Mouse (Mus musculus) left cerebral cortex, adult 18-20 months (tissue): Measurements from ENCODE around the gene Tbxa2r. TPM values are rescaled to one million over a fixed set of nuclear protein-coding genes. Genes with fewer than 3 reads are reported as not detected.
A peak's percentile ranks its signal among the peaks of the same experiment; 100 is the strongest.

ENCODE experiments used
- DNase-seq, 2 experiments: peaks; one replicate each; pipeline ENCODE4 v3.0.0; 2021 to 2022; ENCODE audit warnings: low spot score in 2 of 2, mixed read lengths in 1 of 2
- total RNA-seq, 2 experiments: library from RNA; stranded (reverse); gene quantifications; 2 replicates each; pipeline ENCODE4 v1.2.3; 2021

Tbxa2r gene
- total RNA-seq, 2 experiments from 2014 or later, result 1.1 to 1.5 TPM

DNA sequence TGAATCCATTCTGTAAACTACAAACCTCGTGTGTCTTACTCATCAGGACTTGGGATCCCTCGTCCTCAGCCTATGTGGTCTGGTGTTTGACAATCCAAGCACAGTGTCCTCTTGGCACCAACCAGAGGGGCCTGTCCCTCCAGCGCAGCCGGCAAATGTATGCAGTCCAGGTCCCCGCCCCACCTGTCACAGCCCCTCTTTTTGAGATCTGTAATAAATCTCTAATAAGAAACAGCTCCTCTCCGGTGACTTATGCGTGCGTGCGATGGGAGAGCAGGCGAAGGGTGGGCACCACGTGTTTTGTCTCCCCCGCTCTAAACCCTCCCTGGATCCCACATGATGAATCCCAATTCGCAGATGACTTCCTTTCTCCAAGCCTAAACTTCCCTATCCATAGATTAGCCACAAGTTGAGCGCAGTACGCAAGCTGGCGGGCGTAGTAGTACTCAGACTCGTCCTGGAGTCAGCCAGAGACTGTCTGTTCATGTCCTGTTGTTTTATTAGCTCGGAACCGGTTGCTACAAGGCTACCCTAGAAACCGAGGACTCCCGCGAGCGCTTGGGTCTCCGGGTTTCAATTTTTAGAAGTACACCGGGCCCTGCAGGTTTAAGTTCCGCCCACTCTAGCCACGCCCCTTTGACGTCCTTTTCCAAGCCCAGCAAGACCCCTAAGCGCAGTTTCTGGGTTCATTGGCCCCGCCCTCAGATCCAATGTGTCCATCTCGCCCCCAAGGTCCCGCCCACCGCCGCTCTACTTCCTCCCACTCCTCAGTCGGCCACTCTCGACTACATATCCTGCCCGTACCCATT is 8.6 kb upstream of the Tbxa2r start:
- DNase-seq, result peak in 1 of 2 experiments; percentile 85

DNA sequence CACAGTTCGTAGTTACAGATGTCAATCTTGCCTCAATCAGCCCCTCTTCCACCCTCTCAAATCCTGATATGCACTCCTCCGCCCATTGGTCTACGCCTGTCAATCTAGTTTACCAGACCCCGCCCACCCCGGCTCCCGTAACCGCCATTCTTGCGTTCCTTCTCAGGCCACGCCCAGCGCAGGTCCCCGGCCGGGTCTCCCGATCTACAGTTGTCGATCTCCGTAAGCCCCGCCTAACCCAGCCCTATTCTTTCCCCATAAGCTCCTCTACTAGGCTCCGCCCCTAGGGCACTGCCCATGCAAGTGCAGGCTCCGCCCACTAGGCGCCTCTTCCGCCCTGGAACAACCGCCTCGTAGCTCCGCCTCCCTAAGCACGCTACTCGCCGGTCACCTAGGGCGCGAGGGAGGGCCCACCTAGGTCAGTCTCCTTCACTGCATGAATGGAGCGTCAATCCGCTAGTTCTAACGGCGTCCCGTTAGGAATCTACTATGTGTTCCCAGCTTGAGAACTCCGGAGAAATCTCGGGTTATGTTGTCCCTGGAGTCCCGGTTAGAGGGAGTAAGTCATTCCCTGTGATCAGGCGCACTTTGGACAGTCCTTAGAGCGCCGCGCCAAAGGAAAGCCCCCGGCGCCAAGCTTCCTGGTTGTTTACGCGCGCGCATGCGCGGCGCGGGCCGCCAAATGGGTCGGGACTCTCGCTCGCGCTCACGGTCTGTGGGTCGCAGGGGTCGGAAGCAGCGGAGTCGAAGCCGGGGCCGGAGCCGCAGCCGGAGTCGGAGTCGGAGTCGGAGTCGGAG is 7.8 kb upstream of the Tbxa2r start, which contains the start of gene Cactin:
TSS of gene Cactin (plus strand) at position 554 of the 798 bp plus-strand sequence.
- DNase-seq, result peak; percentile 97 to 98

DNA sequence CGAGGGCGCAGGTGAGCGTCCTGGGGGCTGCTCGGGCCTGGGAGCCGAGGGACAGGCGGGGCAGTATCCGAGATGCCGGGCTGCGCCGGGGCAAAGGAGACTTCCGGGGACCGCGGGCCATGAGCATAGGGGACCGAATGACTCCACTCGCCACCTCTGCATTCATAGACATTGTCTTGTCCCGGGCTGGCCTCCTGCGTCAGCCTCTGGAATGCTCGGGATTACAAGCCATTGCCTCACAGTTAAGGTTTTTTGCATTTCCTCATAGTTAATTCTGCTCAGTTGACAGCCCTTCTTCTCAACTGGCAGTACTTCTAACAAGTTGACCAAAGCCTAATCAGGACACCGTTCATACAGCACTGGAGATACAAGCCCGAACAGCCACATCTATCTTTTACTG is 7.1 kb upstream of the Tbxa2r start:
- no peak for DNase-seq

DNA sequence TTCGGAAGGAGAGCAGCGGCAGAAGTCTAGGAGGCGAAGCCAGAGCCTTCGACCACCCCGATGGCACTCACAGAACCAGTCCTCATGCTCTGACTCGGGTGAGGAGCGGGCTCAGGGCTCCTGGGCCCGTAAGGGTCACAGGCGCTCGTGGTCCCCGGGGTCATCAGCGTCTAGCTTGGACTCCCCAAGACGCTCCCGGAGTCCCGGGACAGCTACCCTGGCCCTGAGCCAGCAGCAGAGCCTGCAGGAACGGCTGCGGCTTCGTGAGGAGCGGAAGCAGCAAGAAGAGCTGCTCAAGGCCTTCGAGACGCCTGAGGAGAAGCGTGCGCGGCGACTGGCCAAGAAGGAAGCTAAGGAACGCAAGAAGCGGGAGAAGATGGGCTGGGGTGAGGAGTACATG is 6.1 kb upstream of the Tbxa2r start:
- no peak for DNase-seq

DNA sequence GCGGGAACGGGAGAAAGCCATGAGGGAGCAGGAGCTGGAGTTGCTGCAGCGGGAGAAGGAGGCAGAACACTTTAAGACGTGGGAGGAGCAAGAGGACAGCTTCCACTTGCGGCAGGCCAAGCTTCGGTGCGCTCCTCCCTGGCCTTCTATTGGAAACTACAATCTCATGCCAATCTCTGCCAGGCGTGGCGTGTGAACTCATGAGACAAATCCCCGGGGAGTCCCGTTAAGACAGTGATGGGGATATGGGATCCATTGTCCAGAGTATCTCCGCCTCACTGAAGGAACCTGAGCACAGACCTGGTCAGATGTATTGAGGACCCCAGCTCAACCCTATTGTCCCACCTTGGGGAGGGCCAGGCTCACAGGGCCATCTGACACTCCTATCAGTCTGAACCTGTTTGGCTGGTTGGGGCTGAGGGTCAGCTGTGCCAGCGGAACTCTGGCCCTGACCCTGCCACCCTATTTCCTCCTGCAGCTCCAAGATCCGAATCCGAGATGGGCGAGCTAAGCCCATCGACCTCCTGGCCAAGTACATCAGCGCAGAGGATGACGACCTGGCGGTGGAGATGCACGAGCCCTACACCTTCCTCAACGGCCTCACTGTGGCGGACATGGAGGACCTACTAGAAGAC is 5.3 kb upstream of the Tbxa2r start:
- no peak for DNase-seq

DNA sequence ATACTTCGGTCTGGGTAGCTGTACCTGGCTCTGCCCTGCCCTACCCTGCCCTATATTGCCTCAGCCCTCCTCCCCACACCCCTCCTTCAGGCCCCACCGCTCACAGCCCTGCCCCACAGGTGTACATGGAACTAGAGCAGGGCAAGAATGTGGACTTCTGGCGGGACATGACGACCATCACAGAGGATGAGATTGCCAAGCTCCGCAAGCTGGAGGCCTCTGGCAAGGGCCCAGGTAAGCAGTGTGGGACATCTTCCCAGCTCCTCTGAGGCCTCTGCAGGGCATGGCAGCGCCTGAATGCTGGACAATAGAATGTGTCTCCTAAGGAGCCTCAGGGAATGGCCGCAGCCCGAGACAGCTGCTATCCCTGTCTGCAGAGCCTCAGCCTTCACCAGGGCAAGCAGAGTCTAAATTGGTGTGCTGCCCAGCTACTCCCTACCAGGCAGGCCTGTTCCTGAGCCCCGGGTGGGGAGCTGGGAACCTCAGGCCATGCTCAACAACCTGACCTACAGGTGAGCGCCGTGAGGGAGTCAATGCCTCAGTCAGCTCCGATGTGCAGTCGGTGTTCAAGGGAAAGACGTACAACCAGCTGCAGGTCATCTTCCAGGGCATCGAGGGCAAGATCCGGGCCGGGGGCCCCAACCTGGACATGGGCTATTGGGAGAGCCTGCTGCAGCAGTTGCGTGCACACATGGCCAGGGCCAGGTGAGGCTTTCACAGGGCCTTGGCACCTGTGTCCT is 4.6 kb upstream of the Tbxa2r start:
- DNase-seq, result no peak

DNA sequence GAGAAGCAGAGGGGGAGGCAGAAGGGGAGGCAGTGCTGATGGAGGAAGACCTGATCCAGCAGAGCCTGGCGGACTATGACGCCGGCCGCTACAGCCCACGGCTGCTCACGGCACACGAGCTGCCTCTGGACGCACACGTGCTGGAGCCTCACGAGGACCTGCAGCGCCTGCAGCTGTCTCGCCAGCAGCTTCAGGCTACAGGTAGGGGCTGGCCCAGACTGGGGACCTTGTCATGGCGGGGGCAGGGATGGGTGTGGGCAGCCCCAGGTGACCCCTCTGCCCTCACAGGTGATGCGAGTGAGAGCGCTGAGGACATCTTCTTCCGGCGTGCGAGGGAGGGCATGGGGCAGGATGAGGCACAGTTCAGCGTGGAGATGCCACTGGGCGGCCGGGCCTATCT is 3.4 kb upstream of the Tbxa2r start:
- DNase-seq, result no peak

DNA sequence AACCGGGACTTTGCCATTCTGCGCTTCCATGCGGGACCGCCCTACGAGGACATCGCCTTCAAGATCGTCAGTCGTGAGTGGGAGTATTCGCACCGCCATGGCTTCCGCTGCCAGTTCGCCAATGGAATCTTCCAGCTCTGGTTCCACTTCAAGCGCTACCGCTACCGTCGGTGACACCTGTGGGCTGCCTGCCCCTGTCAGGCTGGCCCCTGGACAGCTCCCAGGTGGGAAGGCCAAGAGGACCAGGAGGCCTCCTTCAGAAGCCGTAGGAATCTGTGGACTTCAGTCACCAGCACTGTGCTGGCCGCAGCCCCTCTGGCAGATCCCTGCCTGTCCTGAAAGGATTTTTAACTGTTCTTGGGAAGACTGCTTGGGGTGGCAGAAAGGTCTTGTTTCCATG is 2.8 kb upstream of the Tbxa2r start:
- DNase-seq, result no peak

DNA sequence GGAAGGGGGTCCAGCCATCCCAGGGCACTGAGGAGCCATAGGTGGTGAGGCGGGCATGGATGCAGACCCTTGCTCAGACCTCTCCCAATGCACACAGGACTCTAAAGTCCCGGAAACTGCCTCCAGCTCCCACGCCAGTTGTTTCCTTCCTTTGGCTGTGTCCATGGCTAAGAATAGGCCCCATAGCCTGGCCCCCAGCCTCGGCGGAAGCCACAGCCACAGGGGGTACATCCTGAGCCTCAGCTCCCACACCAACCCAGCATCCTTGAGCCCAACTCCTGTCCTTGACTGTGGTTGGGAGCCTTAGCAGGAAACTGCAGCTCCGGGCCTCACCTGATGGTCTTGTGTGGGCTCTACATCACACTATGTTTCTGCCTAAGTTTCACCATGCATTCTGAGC is 1.7 kb upstream of the Tbxa2r start:
- DNase-seq, result no peak

DNA sequence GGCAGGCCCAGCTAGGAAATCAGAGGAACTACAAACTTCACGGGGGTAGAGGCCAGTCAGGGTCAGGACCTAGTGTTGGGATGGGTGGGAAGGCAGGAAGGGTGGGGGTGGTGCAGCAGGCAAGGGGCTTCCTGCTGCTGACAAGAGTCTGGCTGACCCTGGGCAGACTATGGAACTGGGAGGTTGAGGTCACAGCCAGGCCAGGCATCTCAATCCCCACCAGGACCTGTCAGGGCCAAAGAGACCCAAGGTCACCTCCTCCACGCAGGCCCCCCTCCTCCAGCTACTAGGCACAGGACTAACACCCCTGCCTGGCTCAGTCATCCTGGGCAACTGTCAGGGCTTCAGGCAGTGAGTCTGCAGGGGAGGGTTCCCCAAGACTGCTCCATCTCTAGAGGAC is 572 bp upstream of the Tbxa2r start:
- no peak for DNase-seq

DNA sequence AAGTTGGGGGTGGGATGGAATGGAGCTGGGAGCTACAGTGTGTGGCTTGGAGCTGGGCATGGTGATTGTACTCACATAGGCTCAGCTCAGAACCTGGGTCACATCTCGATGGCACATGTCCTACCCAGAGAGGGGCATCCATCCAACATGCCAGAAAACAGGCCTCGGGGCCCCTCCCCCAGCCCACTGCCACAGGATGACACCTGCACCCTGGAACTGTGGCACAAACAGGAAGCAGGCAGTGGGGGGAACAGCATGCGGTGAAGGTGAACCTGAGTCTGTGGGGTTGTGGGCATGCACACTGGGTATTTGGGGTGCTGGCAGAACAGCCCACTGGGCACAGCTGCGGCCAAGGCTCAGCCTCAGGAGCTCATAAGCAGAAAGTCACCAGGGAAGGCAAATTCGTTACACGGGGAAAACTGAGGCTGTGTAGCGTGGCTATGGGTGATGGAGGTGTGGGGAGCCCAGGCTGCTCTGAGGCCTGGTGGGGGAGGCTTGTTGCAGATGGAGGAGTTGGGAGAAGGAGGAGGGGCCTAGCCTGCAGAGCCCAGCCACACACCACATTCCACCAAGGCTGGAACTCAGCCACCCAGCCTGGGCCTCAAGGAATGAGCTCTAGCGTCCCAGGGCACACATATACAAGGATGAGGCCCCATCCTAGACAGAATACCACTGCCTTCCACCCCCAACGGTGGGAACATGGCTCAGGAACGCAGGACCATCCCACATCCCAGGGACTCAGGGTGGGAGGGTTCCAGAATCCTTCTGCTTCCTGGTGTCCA is 854 bp downstream of the Tbxa2r start:
- DNase-seq, result no peak

DNA sequence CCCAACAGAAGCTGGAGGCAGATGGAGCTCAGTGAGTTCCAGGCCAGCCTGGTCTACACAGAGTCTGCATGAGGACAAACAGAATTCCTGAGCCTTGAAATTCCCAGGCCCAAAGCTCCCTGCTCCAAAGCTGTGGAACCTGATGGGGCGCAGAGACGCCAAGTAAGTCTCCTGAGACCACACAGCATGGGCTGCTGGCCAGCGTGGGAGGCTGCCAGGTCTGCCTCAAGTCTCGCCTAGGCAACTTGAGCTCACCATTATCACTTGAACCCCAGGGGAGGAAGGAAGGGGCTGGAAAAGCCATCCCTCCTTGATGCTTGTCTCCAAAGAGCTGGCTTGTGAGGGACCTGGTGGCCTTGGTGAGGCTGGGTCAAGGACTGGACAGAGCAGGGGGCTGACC is 1.5 kb downstream of the Tbxa2r start:
- DNase-seq, result no peak

DNA sequence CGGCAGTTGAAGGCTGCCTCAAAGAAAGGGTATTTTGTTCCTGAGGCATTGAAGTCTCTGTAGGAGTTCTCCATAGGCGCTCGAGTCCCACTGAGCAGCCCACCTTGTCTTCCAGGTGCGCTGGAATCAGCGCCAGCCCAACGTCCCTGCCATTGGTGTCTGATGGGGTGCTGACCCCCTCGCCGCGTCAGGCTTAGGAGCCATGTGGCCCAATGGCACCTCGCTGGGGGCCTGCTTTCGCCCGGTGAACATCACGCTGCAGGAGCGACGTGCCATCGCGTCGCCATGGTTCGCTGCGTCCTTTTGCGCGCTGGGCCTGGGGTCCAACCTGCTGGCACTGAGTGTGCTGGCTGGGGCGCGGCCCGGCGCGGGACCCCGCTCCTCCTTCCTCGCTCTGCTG is 3.7 kb downstream of the Tbxa2r start:
- DNase-seq, result no peak

DNA sequence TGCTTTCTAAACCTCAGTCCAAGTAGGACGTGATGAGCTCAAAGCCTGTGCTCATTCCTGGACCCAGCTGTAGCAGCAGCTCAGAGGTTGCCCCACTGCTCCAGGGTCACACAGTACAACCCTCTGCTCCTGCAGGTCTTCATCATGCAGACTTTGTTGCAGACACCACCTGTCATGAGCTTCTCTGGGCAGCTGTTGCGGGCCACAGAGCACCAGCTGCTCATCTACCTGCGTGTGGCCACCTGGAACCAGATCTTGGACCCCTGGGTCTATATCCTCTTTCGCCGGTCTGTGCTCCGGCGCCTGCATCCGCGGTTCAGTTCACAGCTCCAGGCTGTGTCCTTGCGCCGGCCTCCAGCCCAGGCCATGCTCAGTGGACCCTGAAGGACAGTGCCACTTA is 5.8 kb downstream of the Tbxa2r start:
- no peak for DNase-seq

DNA sequence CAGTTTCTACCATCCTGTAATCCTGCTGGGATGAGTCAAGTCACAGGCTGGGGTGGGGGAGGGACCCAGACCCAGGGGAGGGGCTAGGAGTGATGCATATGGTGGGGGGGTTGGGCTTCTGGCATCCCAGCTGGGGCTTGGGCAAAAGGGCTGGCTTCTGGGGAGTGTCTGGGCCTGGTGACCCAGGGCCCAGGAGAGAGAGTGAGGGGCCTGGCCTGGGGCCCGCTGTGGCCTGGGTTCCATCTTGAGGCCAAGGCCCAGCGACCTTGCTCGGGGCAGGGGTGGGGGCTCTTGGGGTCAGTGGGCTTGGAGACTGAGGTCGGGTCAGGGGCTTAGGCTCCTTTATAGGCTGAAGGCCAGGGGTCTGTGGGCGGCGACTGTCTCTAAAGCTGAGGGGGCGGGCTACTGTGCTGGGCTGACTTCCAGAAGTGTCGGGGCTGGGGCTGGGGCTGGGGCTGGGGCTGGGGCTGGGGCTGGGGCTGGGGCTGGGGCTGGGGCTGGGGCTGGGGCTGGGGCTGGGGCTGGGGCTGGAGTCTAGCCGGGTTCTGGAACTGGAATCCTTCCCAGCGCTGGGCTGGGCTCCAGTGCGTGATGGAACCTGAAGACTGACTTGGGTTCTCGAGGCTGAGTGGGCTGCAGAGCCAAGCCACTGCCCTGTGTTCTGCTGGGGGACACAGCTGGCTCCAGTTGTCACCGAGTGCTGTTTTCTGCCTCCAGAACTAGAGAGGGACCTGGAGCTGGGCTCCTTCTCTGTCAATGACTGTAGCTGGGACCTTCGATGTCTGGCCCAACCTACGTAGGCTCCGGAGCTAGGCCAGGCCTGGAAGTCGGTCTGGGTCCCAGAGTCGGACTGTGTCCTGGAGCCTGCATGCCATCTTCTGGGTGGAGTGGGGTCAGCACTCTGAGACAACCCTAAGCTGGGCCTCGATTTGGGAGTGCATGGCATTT is 7.1 kb downstream of the Tbxa2r start:
- no peak for DNase-seq

DNA sequence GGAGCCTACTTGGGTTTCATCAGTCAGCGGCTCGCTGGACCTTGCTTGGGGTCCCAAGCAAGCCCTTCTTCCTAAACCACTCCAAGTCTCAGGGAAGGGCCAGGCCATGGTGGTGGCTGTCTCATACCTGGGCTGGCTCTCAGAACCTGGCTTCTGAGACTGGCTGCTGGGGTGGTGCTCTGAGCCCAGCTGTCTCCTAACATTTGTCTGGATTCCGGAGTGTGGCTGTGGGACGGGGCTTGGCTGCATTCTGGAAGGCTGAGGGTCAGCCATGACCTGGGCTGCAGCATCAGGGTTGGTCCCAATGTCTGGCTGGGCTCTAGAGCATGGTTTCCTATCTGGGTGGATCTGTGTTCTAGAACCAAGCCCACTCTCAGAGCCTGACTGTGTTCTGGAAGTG is 8.0 kb downstream of the Tbxa2r start:
- no peak for DNase-seq

DNA sequence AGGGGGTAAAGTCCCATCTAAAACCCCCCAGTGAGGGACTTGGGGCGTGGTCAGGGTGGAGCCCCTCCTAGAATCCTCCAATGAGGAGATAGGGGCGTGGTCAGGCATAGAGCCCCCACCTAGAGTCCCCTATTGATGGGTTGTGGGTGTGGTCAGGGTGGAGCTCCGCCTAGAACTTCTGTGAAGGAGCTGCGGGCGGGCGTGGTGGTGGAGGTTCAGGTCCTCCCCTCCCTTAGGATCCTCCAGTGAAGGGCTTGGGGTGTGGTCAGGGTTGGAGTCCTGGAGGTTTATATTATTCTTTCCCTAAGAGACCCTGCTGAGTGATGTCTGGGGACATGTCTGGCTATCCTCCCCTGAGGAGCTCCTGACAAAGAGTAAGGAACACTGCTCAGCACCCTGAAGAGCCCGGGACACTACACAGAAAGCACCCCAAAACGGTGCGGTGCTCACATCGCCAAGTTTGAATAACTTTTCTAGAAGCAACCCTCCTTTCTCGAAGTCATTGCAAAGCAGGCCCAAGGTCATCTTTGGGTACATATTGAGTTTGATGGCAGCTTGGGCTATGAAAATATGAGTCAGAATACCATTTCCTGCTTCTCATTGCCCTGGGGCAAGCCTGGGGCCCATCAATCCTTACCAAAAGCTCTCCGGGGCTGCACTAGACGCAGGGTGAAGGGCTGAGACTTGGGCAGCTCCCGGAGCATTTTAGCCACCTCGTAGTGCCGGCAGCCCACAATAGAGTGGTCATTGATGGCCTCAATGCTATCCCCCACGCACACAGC is 12.2 kb downstream of the Tbxa2r start:
- DNase-seq, result no peak

DNA sequence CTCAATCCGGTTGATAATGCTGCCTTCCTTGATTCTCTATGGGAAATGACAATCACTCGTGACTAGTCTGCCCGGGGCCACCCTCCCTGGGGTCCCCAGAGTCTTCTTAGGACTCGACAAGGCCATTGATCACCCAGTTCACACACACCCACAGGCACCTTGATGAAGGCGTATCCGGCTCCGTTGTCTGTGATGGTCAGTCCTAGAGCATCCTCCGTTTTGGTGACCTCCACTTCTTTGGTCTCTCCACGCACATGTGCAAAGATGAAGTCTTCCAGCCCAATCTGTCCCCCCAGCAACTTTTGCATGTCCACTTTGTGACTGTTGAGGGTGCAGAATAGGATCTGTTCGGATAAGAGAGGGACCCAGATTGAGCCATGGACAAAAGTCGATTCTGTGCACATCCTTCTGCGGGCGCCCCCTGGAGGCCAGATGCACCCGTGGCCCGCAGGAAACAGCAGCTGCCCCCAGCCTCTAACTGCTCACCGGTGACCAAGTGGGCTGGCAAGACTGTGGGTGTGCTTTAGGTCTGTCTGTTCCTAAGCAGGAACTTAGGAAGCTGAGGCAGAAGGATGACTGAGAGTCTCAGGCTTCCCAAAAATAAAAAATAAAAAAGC is 12.9 kb downstream of the Tbxa2r start:
- DNase-seq, result peak; percentile 63 to 75
